Mouse (Mus musculus) forebrain, embryonic 14.5 days (tissue): ENCODE data around the gene Ltbp3. TPM values are rescaled to one million over a fixed set of nuclear protein-coding genes. Genes with fewer than 3 reads are reported as not detected.

Source experiments
- ATAC-seq: fragments of 200-750 bp; cut with Nextera tagmentation; 2 replicates; pipeline ENCODE4 v1.8.0; 2017; ENCODE audit warnings: mild to moderate bottlenecking, moderate library complexity
- DNase-seq: peaks from one replicate; pipeline ENCODE4 v3.0.0-alpha.2; 2015; ENCODE audit warnings: low spot score
- H3K27ac ChIP-seq: fragments of 300-500 bp; sonication (generic); 2 replicates; pipeline ENCODE4 v1.5.1; 2014; ENCODE audit warnings: low read depth, mild to moderate bottlenecking, control low read depth, low read length, moderate library complexity
- H3K27me3 ChIP-seq: fragments of 300-500 bp; sonication (generic); replicated peaks from 2 replicates; pipeline ENCODE4 v1.6.1; 2014; ENCODE audit warnings: low read length, control low read depth, mixed read lengths; ENCODE audit not compliant: control insufficient read depth, insufficient read depth
- H3K36me3 ChIP-seq: fragments of 300-500 bp; sonication (generic); 2 replicates; pipeline ENCODE4 v1.6.1; 2014; ENCODE audit warnings: low read length, control low read depth; ENCODE audit not compliant: control insufficient read depth, insufficient read depth
- H3K4me1 ChIP-seq: fragments of 300-500 bp; sonication (generic); 2 replicates; pipeline ENCODE4 v1.6.1; 2014; ENCODE audit warnings: antibody characterized with exemption, low read length, control low read depth; ENCODE audit not compliant: control insufficient read depth, insufficient read depth
- H3K4me2 ChIP-seq: fragments of 300-500 bp; sonication (generic); 2 replicates; pipeline ENCODE4 v1.6.1; 2014; ENCODE audit warnings: mild to moderate bottlenecking, control low read depth, low read length
- H3K4me3 ChIP-seq: fragments of 300-500 bp; sonication (generic); 2 replicates; pipeline ENCODE4 v1.5.1; 2014; ENCODE audit warnings: low read depth, low read length, control low read depth
- H3K9ac ChIP-seq: fragments of 300-500 bp; sonication (generic); 2 replicates; pipeline ENCODE4 v1.6.1; 2014; ENCODE audit warnings: mild to moderate bottlenecking, low read length, control low read depth, moderate library complexity
- H3K9me3 ChIP-seq: fragments of 300-500 bp; sonication (generic); replicated peaks from 2 replicates; pipeline ENCODE4 v1.6.1; 2016; ENCODE audit warnings: low read length, control low read depth, mixed read lengths; ENCODE audit not compliant: control insufficient read depth
- WGBS: fragments of 180-500 bp; shearing (Covaris S2); extraction: QIAGEN DNeasy Blood & Tissue Kit; methylation state at CpG from one replicate; pipeline ENCODE4 v1.1.7; 2014; 5-methylcytosine and 5-hydroxymethylcytosine counted together
- polyA plus RNA-seq: library from polyadenylated mRNA; unstranded; fragments of >200 nt; fragmentation: Nextera tagmentation; extraction: Ambion mirVana; gene quantifications from 2 replicates; pipeline ENCODE4 v1.2.1, GENCODE M21; 2014

The Ltbp3 gene
- polyA plus RNA-seq, 1 experiment from 2014 or later = 8.5 TPM

DNA sequence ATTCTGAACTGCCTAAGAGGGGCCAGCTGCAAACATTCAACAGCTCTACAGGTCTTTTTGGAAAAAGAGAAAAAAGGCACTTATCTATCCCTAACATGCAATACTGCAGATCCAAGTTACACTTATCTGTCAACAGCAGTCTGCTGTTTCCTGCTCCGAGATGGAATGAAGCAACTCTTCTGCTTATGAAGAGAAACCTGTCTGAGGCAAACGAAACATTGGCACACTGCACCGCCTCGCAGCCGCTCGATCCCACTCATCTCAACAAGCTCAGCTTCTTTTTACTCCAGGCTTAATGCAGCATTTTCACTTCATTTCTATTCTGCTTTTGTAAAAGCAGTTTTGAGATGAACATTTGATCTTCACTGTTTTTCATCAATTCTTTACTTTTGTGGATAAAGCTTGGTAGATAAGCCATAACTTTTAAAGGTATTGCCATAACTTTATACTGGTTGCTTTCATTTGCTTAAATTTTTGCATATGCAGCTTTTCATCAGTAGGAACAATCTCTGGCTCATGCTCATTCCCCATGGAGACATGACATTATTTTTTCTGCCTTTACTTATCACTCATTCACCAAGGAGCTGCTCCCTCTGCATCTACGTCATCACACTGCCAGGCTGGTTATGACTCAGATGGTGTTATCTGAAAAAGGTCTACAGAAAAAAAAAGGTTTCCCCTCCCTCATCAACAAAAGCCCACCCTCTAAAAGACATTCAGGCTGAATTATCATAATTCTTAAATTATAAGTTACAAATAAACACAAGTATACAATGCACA is 58.2 kb downstream of the Ltbp3 start:
- WGBS = under 1% methylated on average over 7 of the region's 7 CpGs
- Histone ChIP-seq H3K27ac (0 out of 2 replicates have a peak overlapping the region, but pooled peaks have one; percentile 14), H3K4me3 (peak overlapping the region; percentile 97), H3K4me1 (peaks cover 25% of the 10 kb centered on the region), H3K36me3 (peaks cover 51% of the 10 kb centered on the region), H3K9me3 (no peaks in the 10 kb centered on the region), H3K27me3 (no peaks in the 10 kb centered on the region), H3K4me2 (peak overlapping the region; percentile 77), H3K9ac (peak overlapping the region; percentile 79)
- peak; percentile 46 for DNase-seq
- ATAC-seq = no peak

DNA sequence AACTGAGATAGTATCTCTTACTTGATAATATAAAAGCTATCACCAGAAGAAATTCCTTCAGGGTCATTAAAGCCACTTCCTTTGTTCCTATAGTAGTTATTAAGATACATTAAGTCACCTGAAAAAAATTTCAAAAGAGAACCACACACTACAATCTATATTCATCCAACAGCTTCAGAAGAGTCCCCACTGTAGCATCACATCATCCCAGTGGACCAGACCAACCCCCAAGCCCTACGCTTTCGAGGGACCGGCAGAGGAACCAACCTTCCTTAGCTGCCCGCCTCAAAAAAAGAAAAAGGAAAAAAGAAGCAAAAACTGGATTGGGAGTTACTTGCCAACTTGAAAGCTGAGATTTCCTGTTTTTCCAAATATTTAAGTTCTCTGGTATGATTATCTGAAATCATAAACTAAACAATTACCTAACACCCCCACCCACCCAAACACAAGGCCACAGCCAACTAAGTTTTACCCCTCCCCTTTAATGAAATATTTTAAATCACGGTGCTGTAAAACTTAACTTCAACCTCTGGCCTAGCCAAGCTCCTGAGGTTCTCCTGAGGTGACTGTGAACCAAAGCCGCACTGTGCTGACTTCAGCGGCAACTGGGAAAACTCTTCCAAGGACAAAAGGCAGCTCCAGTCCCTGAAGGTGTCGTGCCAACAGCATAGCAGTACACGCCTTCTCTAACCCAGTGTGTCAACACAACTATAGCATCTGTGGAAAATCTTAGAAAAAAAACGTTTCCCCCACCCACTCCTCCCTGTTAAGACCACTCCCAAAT is 59.1 kb downstream of the Ltbp3 start:
- WGBS = under 1% methylated on average over 10 of the region's 10 CpGs
- no peak for ATAC-seq

DNA sequence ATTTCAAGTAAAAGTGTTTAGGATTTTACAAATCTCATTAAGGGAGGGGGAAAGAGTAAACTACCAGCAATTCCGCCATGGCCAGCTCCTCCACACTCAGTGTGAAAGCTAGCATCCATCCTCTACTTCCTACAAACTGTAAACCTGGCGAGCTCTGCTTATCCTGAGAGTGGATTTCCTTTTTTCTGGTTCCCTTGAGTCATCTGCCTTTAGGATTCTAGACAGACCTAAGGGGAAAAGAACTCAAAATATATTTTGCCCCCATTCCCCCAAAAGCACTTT is 59.6 kb downstream of the Ltbp3 start:
- Histone ChIP-seq H3K36me3 (peaks cover 43% of the 10 kb centered on the region), H3K27me3 (no peaks in the 10 kb centered on the region), H3K9ac (peak overlapping the region; percentile 99), H3K9me3 (no peaks in the 10 kb centered on the region), H3K4me2 (peak overlapping the region; percentile 77), H3K4me1 (peaks cover 36% of the 10 kb centered on the region), H3K4me3 (peak overlapping the region; percentile 97), H3K27ac (peak overlapping the region; percentile 100)
- ATAC-seq = no peak
- no peak for DNase-seq
- 0% methylated on average over 2 of the region's 2 CpGs for WGBS

More for the DNA sequence above, 59.1 kb downstream of the Ltbp3 start:
- peak overlapping the region; percentile 77 for H3K4me2 ChIP-seq
- no peaks in the 10 kb centered on the region for H3K9me3 ChIP-seq
- peak overlapping the region; percentile 97 for H3K4me3 ChIP-seq
- H3K27me3 ChIP-seq = no peaks in the 10 kb centered on the region
- H3K27ac ChIP-seq = peak overlapping the region; percentile 100
- peaks cover 48% of the 10 kb centered on the region for H3K36me3 ChIP-seq
- peak; percentile 52 for DNase-seq
- H3K4me1 ChIP-seq = peaks cover 34% of the 10 kb centered on the region
- peak overlapping the region; percentile 99 for H3K9ac ChIP-seq

DNA sequence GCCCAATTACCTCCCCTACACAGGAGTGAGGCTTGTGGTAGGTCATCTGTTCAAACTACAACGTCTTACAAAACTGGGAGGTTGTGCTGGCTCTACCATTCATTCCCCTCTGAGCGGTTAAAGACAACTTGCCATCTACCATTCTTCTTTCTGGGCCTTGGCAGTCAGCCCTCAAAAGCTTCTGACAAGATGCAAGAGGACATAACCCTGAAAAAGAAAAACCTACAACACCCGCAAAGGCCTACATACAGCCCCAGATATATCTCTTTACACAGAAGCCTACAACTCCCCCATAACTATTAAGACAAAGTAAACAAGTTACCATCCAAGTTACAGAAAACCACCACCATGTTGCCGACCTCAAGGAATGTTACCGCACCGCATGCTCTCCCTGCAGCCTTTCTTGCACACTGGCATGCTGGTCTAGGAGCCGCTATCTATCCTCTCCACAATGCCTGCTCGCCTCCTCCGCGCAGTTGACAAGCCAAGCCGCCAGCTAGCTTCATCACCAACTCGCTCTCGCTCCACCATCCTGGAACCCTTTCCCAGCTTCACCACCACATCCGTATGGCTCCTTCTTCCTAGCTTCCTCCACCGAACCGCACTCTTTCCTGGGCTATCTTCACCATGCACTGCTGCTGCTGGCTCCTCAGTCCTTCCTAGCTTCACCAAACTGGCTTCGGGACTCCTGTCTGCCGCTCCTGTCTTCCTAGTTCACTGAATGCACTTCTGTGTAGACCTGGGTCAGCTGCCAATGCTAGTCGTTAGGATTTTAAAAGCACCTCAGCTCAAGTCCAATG is 60.1 kb downstream of the Ltbp3 start:
- peak overlapping the region; percentile 97 for H3K4me3 ChIP-seq
- H3K36me3 ChIP-seq = peaks cover 37% of the 10 kb centered on the region
- H3K4me1 ChIP-seq = peaks cover 32% of the 10 kb centered on the region
- no peaks in the 10 kb centered on the region for H3K9me3 ChIP-seq
- under 1% methylated on average over 19 of the region's 19 CpGs for WGBS
- no peaks in the 10 kb centered on the region for H3K27me3 ChIP-seq
- ATAC-seq = no peak
- peak overlapping the region; percentile 99 for H3K9ac ChIP-seq
- DNase-seq = peak; percentile 45
- peak overlapping the region; percentile 100 for H3K27ac ChIP-seq
- peak overlapping the region; percentile 77 for H3K4me2 ChIP-seq

DNA sequence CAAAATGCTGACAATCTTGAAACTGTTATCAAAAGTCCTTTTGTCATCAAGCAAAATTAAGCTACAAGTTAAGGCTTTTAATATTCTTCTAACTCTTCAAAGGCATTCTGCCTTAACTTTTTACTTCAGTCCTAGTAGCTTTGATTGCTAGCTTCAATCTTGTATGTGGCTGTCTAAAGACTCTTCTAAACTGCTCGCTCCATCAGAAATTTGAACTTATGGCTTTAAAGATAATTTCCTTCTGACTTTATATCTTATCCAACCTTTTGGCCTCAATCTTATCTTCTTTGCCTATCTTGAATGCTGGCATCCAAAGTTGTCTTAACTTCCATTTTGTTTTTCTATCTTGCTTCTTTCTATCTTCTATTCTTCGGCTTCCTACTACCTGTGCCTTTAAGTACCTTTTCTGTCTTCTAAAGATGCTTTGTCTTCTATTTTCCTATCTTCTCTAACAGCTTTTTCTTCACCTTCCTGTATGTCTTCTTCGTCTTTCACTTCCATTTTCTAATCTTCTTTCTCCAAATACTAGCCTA is 60.8 kb downstream of the Ltbp3 start:
- H3K4me3 ChIP-seq = peak overlapping the region; percentile 97
- ATAC-seq (no peak), DNase-seq (peak; percentile 23)
- 7% methylated on average over 3 of the region's 3 CpGs for WGBS
- peak overlapping the region; percentile 99 for H3K9ac ChIP-seq
- no peaks in the 10 kb centered on the region for H3K27me3 ChIP-seq
- peak overlapping the region; percentile 77 for H3K4me2 ChIP-seq
- peaks cover 33% of the 10 kb centered on the region for H3K4me1 ChIP-seq
- H3K36me3 ChIP-seq = peaks cover 31% of the 10 kb centered on the region
- no peaks in the 10 kb centered on the region for H3K9me3 ChIP-seq
- peak overlapping the region; percentile 100 for H3K27ac ChIP-seq

DNA sequence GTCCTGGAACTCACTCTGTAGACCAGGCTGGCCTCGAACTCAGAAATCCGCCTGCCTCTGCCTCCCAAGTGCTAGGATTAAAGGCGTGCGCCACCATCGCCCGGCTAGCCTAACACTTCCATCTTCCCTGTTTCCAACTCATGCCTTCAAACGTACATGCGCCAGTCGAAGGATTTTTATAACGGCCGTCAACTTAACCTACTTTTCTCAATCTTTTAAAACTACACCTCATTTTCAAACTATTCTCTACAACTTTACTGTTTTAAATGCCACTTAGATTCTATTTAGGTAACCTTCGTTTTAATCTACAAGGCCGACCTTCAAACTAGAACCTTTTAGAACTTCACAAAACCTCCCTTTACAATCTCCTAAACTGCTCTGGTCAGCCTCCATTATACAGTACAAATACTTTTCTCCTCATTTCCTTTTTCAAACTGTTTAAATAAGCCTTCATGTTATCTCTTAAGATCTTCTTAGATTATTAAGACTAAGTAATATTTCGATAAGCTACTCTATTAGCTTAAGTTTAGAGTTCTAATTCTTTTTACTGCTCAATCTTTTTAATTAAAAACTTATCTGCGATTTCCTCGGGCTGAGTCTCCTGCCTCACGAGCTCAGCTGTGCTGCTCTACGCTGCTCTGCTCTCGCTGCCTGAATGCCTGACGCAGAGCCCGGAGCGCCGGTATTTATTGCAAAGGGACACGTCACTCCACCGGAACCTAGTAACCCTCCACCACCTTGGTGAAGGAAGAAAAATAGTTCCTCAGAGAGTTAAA is 61.5 kb downstream of the Ltbp3 start:
- Histone ChIP-seq H3K4me2 (peak overlapping the region; percentile 77), H3K27ac (peak overlapping the region; percentile 100), H3K4me1 (peaks cover 32% of the 10 kb centered on the region), H3K36me3 (peaks cover 24% of the 10 kb centered on the region), H3K9ac (peak overlapping the region; percentile 99), H3K9me3 (no peaks in the 10 kb centered on the region), H3K27me3 (no peaks in the 10 kb centered on the region), H3K4me3 (peak overlapping the region; percentile 97)
- peak; percentile 98 for DNase-seq
- peak; percentile 41 for ATAC-seq
- under 1% methylated on average over 25 of the region's 25 CpGs for WGBS

DNA sequence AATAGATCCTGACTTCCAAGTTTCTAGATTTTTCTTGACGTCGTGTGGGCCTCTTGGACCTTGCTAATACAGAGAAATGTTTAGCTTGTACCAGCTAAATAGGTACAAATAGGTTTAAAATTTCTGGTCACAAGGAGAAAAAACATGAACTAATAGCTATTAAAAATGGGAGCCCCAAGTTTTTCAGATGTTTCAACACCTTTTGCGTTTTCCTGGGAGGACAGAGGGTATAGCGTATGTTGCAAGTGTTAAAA is 62.0 kb downstream of the Ltbp3 start:
- peaks cover 32% of the 10 kb centered on the region for H3K4me1 ChIP-seq
- ATAC-seq (no peak), DNase-seq (no peak)
- no peaks in the 10 kb centered on the region for H3K9me3 ChIP-seq
- H3K4me3 ChIP-seq = peak overlapping the region; percentile 97
- peak overlapping the region; percentile 99 for H3K9ac ChIP-seq
- 0% methylated on average over 4 of the region's 4 CpGs for WGBS
- H3K4me2 ChIP-seq = peak overlapping the region; percentile 77
- H3K27me3 ChIP-seq = no peaks in the 10 kb centered on the region
- peaks cover 18% of the 10 kb centered on the region for H3K36me3 ChIP-seq
- H3K27ac ChIP-seq = peak overlapping the region; percentile 100
